Mouse (Mus musculus) gastrocnemius, postnatal 10 days (tissue): ENCODE data around the gene Eya4. TPM values are rescaled to one million over a fixed set of nuclear protein-coding genes. Genes with fewer than 3 reads are reported as not detected.

Source experiments
- DNase-seq: peaks from one replicate; pipeline ENCODE4 v3.0.0; 2021; ENCODE audit warnings: mixed read lengths
- total RNA-seq, 2 experiments: library from RNA; stranded (reverse); gene quantifications; 2 replicates each; pipeline ENCODE4 v1.2.3; 2021

The Eya4 gene
- total RNA-seq, 2 experiments from 2014 or later, result 50.2 to 55.4 TPM

GRCm38 (mm10) chr10:23062719-23063118, 287.9 kb downstream of the Eya4 start:
- no peak for DNase-seq

- no peak for DNase-seq
Observed at GRCm38 (mm10) chr10:23060694-23061060, 289.9 kb downstream of the Eya4 start.

GRCm38 (mm10) chr10:23060041-23060693, 290.4 kb downstream of the Eya4 start:
- no peak for DNase-seq

GRCm38 (mm10) chr10:23053379-23053915, 297.1 kb downstream of the Eya4 start:
- DNase-seq, result no peak
